Mouse (Mus musculus): ENCODE measurements around the gene Eci2. TPM values are rescaled to one million over a fixed set of nuclear protein-coding genes. Genes with fewer than 3 reads are reported as not detected.
A peak's percentile ranks its signal among the peaks of the same experiment; 100 is the strongest.
"Not testable (repeated sequence)": the region's sequence is repeated elsewhere in the genome, so short reads cannot be mapped to it uniquely, and the experiment has no call there.

Gene Eci2
- total RNA-seq (2021): 100 to 1,000 TPM; 168 to 208 TPM
- long read RNA-seq, experiment 1, transcript Eci2-211 (10 exons, 1,426 nt): major isoform, 73 of 228 reads
- long read RNA-seq, experiment 1, transcript Eci2-213 (10 exons, 1,414 nt): minor isoform, 18 of 228 reads
- long read RNA-seq, experiment 1, transcript Eci2-201 (10 exons, 1,746 nt): minor isoform, 40 of 228 reads
- long read RNA-seq, experiment 1, partial matches to known transcripts: 13 of 228 reads
- long read RNA-seq, experiment 1, other reads (novel, unspliced or antisense): 84 of 228 reads
- long read RNA-seq, experiment 2, transcript Eci2-201 (10 exons, 1,746 nt): minor isoform, 54 of 236 reads
- long read RNA-seq, experiment 2, transcript Eci2-211 (10 exons, 1,426 nt): major isoform, 72 of 236 reads
- long read RNA-seq, experiment 2, transcript Eci2-213 (10 exons, 1,414 nt): minor isoform, 8 of 236 reads
- long read RNA-seq, experiment 2, partial matches to known transcripts: 9 of 236 reads
- long read RNA-seq, experiment 2, other reads (novel, unspliced or antisense): 92 of 236 reads

- no peak for DNase-seq (ENCODE audit: low spot score in 2 of 2)
These were observed at the start of gene Eci2 for GRCm38 (mm10) chr13:35026879-35027278. Gene Eci2, minus strand, starts transcription at chr13:35027096.

GRCm38 (mm10) chr13:35074862-35075261 lies 48.0 kb upstream of the Eci2 start:
- DNase-seq (ENCODE audit: low spot score in 2 of 2): no peak

GRCm38 (mm10) chr13:35070485-35071472 lies 43.9 kb upstream of the Eci2 start:
- no peak for DNase-seq (ENCODE audit: low spot score in 2 of 2)

GRCm38 (mm10) chr13:35067084-35067483 lies 40.2 kb upstream of the Eci2 start:
- DNase-seq (ENCODE audit: low spot score in 2 of 2): no peak

- no peak for DNase-seq (ENCODE audit: low spot score in 2 of 2)
These were observed 39.1 kb upstream of the Eci2 start for GRCm38 (mm10) chr13:35066033-35066432.

GRCm38 (mm10) chr13:35064381-35064780 lies 37.5 kb upstream of the Eci2 start:
- no peak for DNase-seq (ENCODE audit: low spot score in 2 of 2)

- DNase-seq (ENCODE audit: low spot score in 2 of 2): no peak
These were observed 31.2 kb upstream of the Eci2 start for GRCm38 (mm10) chr13:35058145-35058544.

GRCm38 (mm10) chr13:35036486-35036885 lies 9.6 kb upstream of the Eci2 start:
- DNase-seq (ENCODE audit: low spot score in 2 of 2): no peak

- no peak for DNase-seq (ENCODE audit: low spot score in 2 of 2)
These were observed 8.8 kb upstream of the Eci2 start for GRCm38 (mm10) chr13:35035731-35036130.

GRCm38 (mm10) chr13:35033571-35033970 lies 6.7 kb upstream of the Eci2 start:
- no peak for DNase-seq (ENCODE audit: low spot score in 2 of 2)

- DNase-seq (ENCODE audit: low spot score in 2 of 2): no peak
These were observed 4.8 kb upstream of the Eci2 start for GRCm38 (mm10) chr13:35031684-35032082.

GRCm38 (mm10) chr13:35030979-35031683 lies 4.2 kb upstream of the Eci2 start:
- no peak for DNase-seq (ENCODE audit: low spot score in 2 of 2)

GRCm38 (mm10) chr13:35028365-35028764 lies 1.5 kb upstream of the Eci2 start:
- DNase-seq (ENCODE audit: low spot score in 2 of 2): no peak

- DNase-seq (ENCODE audit: low spot score in 2 of 2): not testable (repeated sequence)
These were observed 3.5 kb downstream of the Eci2 start for GRCm38 (mm10) chr13:35023401-35023800.

GRCm38 (mm10) chr13:35020383-35020782 lies 6.5 kb downstream of the Eci2 start:
- DNase-seq (ENCODE audit: low spot score in 2 of 2): no peak

GRCm38 (mm10) chr13:35018866-35019536 lies 7.9 kb downstream of the Eci2 start:
- DNase-seq (ENCODE audit: low spot score in 2 of 2): no peak

- no peak for DNase-seq (ENCODE audit: low spot score in 2 of 2)
These were observed 9.5 kb downstream of the Eci2 start for GRCm38 (mm10) chr13:35017392-35017791.

GRCm38 (mm10) chr13:35016067-35016466 lies 10.8 kb downstream of the Eci2 start:
- no peak for DNase-seq (ENCODE audit: low spot score in 2 of 2)

- DNase-seq (ENCODE audit: low spot score in 2 of 2): peak in 1 of 2 experiments; percentile 7
These were observed 31.0 kb downstream of the Eci2 start for GRCm38 (mm10) chr13:34995925-34996324.

All from adrenal gland, postnatal 4 days (tissue).